Mouse (Mus musculus): Measurements from ENCODE around the gene Prr27.

DNA sequence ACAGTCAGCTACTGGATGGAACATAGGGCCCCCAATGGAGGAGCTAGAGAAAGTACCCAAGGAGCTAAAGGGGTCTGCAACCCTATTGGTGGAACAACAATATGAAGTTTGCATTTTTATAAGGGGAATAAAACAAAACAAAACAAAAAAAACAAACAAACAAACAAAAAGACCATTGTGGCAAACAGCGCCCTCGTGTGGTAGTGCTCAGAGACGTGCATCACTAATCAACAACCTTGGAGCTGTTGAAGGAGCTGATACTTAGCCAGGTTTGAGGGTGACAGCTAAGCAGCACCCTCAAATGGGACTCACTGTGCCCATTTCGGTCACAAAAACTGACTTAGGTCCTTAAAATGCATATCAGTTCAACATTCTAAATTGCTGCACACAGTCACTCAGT lies 45.9 kb downstream of the Prr27 start:
- TF ChIP-seq POLR2AphosphoS5 (IDR thresholded peaks at IDR 0.05; ENCODE audit: borderline replicate concordance, low read depth, low read length) (no peak), POLR2A (IDR thresholded peaks at IDR 0.05; ENCODE audit: control insufficient read depth in 1 of 2, insufficient read depth in 1 of 2, low read depth in 1 of 2, low read length in 2 of 2, poor library complexity in 1 of 2) (no peak), E2F4 (IDR thresholded peaks at IDR 0.05; ENCODE audit: borderline replicate concordance, low read depth, low read length) (no peak), NRF1 (IDR thresholded peaks at IDR 0.05; ENCODE audit: insufficient read depth, low read depth, low read length, poor library complexity, severe bottlenecking) (no peak), CTCF (IDR thresholded peaks at IDR 0.05 in 2 of 3, conservative IDR thresholded peaks at IDR 0.05 in 1 of 3; ENCODE audit: control insufficient read depth in 1 of 3, insufficient read depth in 1 of 3, low read depth in 2 of 3, low read length in 3 of 3, poor library complexity in 1 of 3, severe bottlenecking in 1 of 3) (peak; percentile 38 to 56 (median 39); a peak in 5 of 6 replicates), JUND (IDR thresholded peaks at IDR 0.05; ENCODE audit: low read depth, low read length) (no peak), ELF1 (IDR thresholded peaks at IDR 0.05; ENCODE audit: low read depth, low read length) (no peak)

All from MEL (cell line).